Mouse (Mus musculus): Measurements from ENCODE around the gene Samhd1. TPM values are rescaled to one million over a fixed set of nuclear protein-coding genes. Genes with fewer than 3 reads are reported as not detected.

Gene Samhd1
- total RNA-seq (2014; rRNA removed) (22.8 and 26.9 TPM in 2 replicates), polyA plus RNA-seq (2012; rRNA removed) (7.5 and 12.0 TPM in 2 replicates)

DNA sequence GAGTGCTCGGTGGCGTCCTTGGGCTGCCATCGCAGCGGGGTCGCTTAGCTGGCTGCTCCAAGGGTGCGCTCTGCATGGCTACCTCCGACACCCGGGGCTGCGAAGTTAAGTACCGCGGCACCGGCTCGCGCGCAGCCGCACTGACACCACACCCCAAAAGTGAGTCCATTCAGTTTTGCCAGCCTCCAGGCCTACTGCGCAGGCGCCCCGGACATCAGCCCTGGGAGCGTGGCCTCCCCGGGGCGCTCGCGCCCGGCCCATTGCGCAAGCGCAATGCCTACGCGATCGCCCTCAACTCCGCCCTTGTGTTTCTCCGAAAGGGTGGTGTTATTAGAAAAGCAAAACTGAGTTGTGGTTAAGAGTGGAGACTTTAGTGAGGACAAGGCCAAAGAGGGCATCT, at the start of gene Samhd1:
TSS of gene Samhd1 (minus strand) at position 252 of the 400 bp plus-strand sequence.
- no peaks in the 10 kb centered on the region for H3K36me3 ChIP-seq (ENCODE audit: control insufficient read depth, insufficient read depth, low read length)
- peaks cover 6% of the 10 kb centered on the region; the same call in 1 of the 2 replicates for H3K79me2 ChIP-seq (ENCODE audit: control insufficient read depth, insufficient read depth, low read length)
- WGBS, result under 1% methylated on average over 32 of the region's 32 CpGs
- H3K4me3 ChIP-seq (ENCODE audit: insufficient read depth, low read depth, low read length), result peak within 1 kb of the TSS; percentile 70
- peak; percentile 84 for DNase-seq (ENCODE audit: extremely low read depth, low read depth, low spot score)
- TF ChIP-seq POLR2A (IDR thresholded peaks at IDR 0.05; ENCODE audit: extremely low read depth, insufficient read depth, low read length) (peak; percentile 74), CTCF (IDR thresholded peaks at IDR 0.05; ENCODE audit: low read depth, low read length) (no peak)
- H3K9ac ChIP-seq (ENCODE audit: low read depth, low read length), result peak within 1 kb of the TSS; percentile 66
- H3K27ac ChIP-seq (replicated peaks; ENCODE audit: insufficient read depth, low read depth, low read length), result 0 out of 2 replicates have a peak within 1 kb of the TSS, but pooled peaks have one; percentile 25
- no peaks in the 10 kb centered on the region for H3K27me3 ChIP-seq (ENCODE audit: control insufficient read depth, insufficient read depth, low read length)
- H3K4me1 ChIP-seq (ENCODE audit: control insufficient read depth, insufficient read depth, low read length), result peaks cover 5% of the 10 kb centered on the region

GRCm38 (mm10) chr2:157178167-157178566, 43.1 kb upstream of the Samhd1 start:
- TF ChIP-seq CTCF (IDR thresholded peaks at IDR 0.05; ENCODE audit: low read depth, low read length) (no peak), POLR2A (IDR thresholded peaks at IDR 0.05; ENCODE audit: extremely low read depth, insufficient read depth, low read length) (no peak)
- H3K79me2 ChIP-seq (ENCODE audit: control insufficient read depth, insufficient read depth, low read length), result no peaks in the 10 kb centered on the region
- no peak overlapping the region for H3K4me3 ChIP-seq (ENCODE audit: insufficient read depth, low read depth, low read length)
- no peak for DNase-seq (ENCODE audit: extremely low read depth, low read depth, low spot score)
- H3K4me1 ChIP-seq (ENCODE audit: control insufficient read depth, insufficient read depth, low read length), result no peaks in the 10 kb centered on the region
- H3K36me3 ChIP-seq (ENCODE audit: control insufficient read depth, insufficient read depth, low read length), result peaks cover 4% of the 10 kb centered on the region; the same call in 1 of the 2 replicates
- WGBS, result 86% methylated on average over 6 of the region's 6 CpGs
- H3K27ac ChIP-seq (replicated peaks; ENCODE audit: insufficient read depth, low read depth, low read length), result no peak overlapping the region
- no peak overlapping the region for H3K9ac ChIP-seq (ENCODE audit: low read depth, low read length)
- no peaks in the 10 kb centered on the region for H3K27me3 ChIP-seq (ENCODE audit: control insufficient read depth, insufficient read depth, low read length)

- Histone ChIP-seq H3K27me3 (ENCODE audit: control insufficient read depth, insufficient read depth, low read length) (no peaks in the 10 kb centered on the region), H3K36me3 (ENCODE audit: control insufficient read depth, insufficient read depth, low read length) (peaks cover 4% of the 10 kb centered on the region; the same call in 1 of the 2 replicates), H3K4me3 (ENCODE audit: insufficient read depth, low read depth, low read length) (no peak overlapping the region), H3K79me2 (ENCODE audit: control insufficient read depth, insufficient read depth, low read length) (no peaks in the 10 kb centered on the region), H3K27ac (replicated peaks; ENCODE audit: insufficient read depth, low read depth, low read length) (no peak overlapping the region), H3K4me1 (ENCODE audit: control insufficient read depth, insufficient read depth, low read length) (no peaks in the 10 kb centered on the region), H3K9ac (ENCODE audit: low read depth, low read length) (no peak overlapping the region)
- TF ChIP-seq CTCF (IDR thresholded peaks at IDR 0.05; ENCODE audit: low read depth, low read length) (no peak), POLR2A (IDR thresholded peaks at IDR 0.05; ENCODE audit: extremely low read depth, insufficient read depth, low read length) (no peak)
- DNase-seq (ENCODE audit: extremely low read depth, low read depth, low spot score), result no peak
- 93% methylated on average over 3 of the region's 3 CpGs for WGBS
Measured at GRCm38 (mm10) chr2:157176248-157176647, 41.2 kb upstream of the Samhd1 start.

- Histone ChIP-seq H3K36me3 (ENCODE audit: control insufficient read depth, insufficient read depth, low read length) (peaks cover 4% of the 10 kb centered on the region; the same call in 1 of the 2 replicates), H3K4me3 (ENCODE audit: insufficient read depth, low read depth, low read length) (no peak overlapping the region), H3K27me3 (ENCODE audit: control insufficient read depth, insufficient read depth, low read length) (no peaks in the 10 kb centered on the region), H3K4me1 (ENCODE audit: control insufficient read depth, insufficient read depth, low read length) (no peaks in the 10 kb centered on the region), H3K79me2 (ENCODE audit: control insufficient read depth, insufficient read depth, low read length) (no peaks in the 10 kb centered on the region), H3K27ac (replicated peaks; ENCODE audit: insufficient read depth, low read depth, low read length) (no peak overlapping the region), H3K9ac (ENCODE audit: low read depth, low read length) (no peak overlapping the region)
- DNase-seq (ENCODE audit: extremely low read depth, low read depth, low spot score), result no peak
- 80% methylated on average over 5 of the region's 5 CpGs for WGBS
- TF ChIP-seq POLR2A (IDR thresholded peaks at IDR 0.05; ENCODE audit: extremely low read depth, insufficient read depth, low read length) (no peak), CTCF (IDR thresholded peaks at IDR 0.05; ENCODE audit: low read depth, low read length) (no peak)
Measured at GRCm38 (mm10) chr2:157174416-157174815, 39.4 kb upstream of the Samhd1 start.

DNA sequence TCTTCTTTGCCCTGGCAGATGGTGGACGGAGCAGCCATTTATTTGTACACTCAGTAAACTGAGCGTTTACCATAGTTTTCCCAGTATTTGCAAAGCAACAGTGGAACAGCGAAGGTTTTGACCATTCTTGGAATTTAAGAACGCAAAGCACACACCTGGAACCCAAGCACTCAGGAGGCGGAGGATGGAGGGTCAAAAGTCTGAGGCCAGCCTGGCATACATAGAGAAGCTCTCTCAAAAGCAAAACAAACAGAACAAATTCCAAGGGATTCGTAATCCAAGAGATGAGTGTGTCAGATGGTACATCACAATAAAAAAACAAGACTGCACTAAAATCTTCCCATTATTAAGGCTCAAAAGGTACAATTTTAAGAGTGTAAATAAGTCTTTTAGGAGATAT, 38.5 kb upstream of the Samhd1 start:
- 66% methylated on average over 6 of the region's 6 CpGs for WGBS
- TF ChIP-seq CTCF (IDR thresholded peaks at IDR 0.05; ENCODE audit: low read depth, low read length) (no peak), POLR2A (IDR thresholded peaks at IDR 0.05; ENCODE audit: extremely low read depth, insufficient read depth, low read length) (no peak)
- Histone ChIP-seq H3K4me1 (ENCODE audit: control insufficient read depth, insufficient read depth, low read length) (no peaks in the 10 kb centered on the region), H3K79me2 (ENCODE audit: control insufficient read depth, insufficient read depth, low read length) (no peaks in the 10 kb centered on the region), H3K36me3 (ENCODE audit: control insufficient read depth, insufficient read depth, low read length) (peaks cover 4% of the 10 kb centered on the region; the same call in 1 of the 2 replicates), H3K9ac (ENCODE audit: low read depth, low read length) (no peak overlapping the region), H3K27me3 (ENCODE audit: control insufficient read depth, insufficient read depth, low read length) (no peaks in the 10 kb centered on the region), H3K27ac (replicated peaks; ENCODE audit: insufficient read depth, low read depth, low read length) (no peak overlapping the region), H3K4me3 (ENCODE audit: insufficient read depth, low read depth, low read length) (no peak overlapping the region)
- no peak for DNase-seq (ENCODE audit: extremely low read depth, low read depth, low spot score)

DNA sequence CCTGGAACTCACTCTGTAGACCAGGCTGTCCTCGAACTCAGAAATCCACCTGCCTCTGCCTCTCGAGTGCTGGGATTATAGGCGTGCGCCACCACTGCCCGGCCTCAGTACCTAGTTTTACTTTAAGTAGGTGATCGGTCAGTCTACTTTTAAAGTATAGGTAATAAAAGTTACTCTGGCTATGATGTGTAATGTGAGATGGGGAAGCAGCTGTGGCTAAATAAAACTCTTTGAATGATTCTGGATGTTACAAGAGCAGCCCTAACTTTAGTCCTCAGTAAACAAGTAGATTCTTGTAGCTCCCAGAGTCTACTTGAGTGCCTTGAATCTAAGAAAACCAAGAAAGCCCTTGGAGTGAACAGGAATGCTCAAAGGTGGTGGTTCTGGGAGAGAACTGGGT, 37.9 kb upstream of the Samhd1 start:
- H3K27me3 ChIP-seq (ENCODE audit: control insufficient read depth, insufficient read depth, low read length), result no peaks in the 10 kb centered on the region
- no peak overlapping the region for H3K4me3 ChIP-seq (ENCODE audit: insufficient read depth, low read depth, low read length)
- 97% methylated on average over 6 of the region's 6 CpGs for WGBS
- no peaks in the 10 kb centered on the region for H3K79me2 ChIP-seq (ENCODE audit: control insufficient read depth, insufficient read depth, low read length)
- H3K4me1 ChIP-seq (ENCODE audit: control insufficient read depth, insufficient read depth, low read length), result no peaks in the 10 kb centered on the region
- DNase-seq (ENCODE audit: extremely low read depth, low read depth, low spot score), result no peak
- no peak overlapping the region for H3K9ac ChIP-seq (ENCODE audit: low read depth, low read length)
- no peak overlapping the region for H3K27ac ChIP-seq (replicated peaks; ENCODE audit: insufficient read depth, low read depth, low read length)
- TF ChIP-seq CTCF (IDR thresholded peaks at IDR 0.05; ENCODE audit: low read depth, low read length) (no peak), POLR2A (IDR thresholded peaks at IDR 0.05; ENCODE audit: extremely low read depth, insufficient read depth, low read length) (no peak)
- peaks cover 4% of the 10 kb centered on the region; the same call in 1 of the 2 replicates for H3K36me3 ChIP-seq (ENCODE audit: control insufficient read depth, insufficient read depth, low read length)
